Comparison of ENCODE assay signal across 22 mouse cellular contexts in genomic region chr7:83433959-83434715, GRCm38 (mm10).
DNase-seq lines count a peak whose midpoint lies in the region; ATAC-seq lines count a peak whose summit lies in the region.
"Had no signal": no experiment of that assay in that cellular context is flagged by ENCODE, and none has a peak within 500 bp of the region (broad histone marks: within the 10 kb centered on the region; RNA-seq: fewer than 3 reads in every experiment).

No protein-coding gene starts in this region.

- peak; percentile 49; the same call in 1 of the 2 replicates for ATAC-seq in neural tube, embryonic 14.5 days (ENCODE audit: low read depth)
- no peak for ATAC-seq in neural tube, embryonic 15.5 days (ENCODE audit: low FRiP score)
- ATAC-seq in midbrain, embryonic 14.5 days (ENCODE audit: low FRiP score, low TSS enrichment), result no peak

- H3K27me3 ChIP-seq in neural tube, embryonic 14.5 days (ENCODE audit: control insufficient read depth, insufficient read depth, low read length), result no peaks in the 10 kb centered on the region
- H3K27me3 ChIP-seq in neural tube, embryonic 15.5 days (replicated peaks), result no peaks in the 10 kb centered on the region
- no peaks in the 10 kb centered on the region for H3K27me3 ChIP-seq in midbrain, embryonic 14.5 days (ENCODE audit: control insufficient read depth, insufficient read depth, low read length)
- H3K27me3 ChIP-seq: liver, embryonic 13.5 days; neural tube, embryonic 13.5 days had no signal

- no peaks in the 10 kb centered on the region for H3K4me1 ChIP-seq in neural tube, embryonic 14.5 days (ENCODE audit: control insufficient read depth, insufficient read depth, low read length)
- peaks cover 3% of the 10 kb centered on the region; the same call in 1 of the 2 replicates for H3K4me1 ChIP-seq in neural tube, embryonic 15.5 days
- H3K4me1 ChIP-seq in midbrain, embryonic 14.5 days (ENCODE audit: control insufficient read depth, insufficient read depth, low read length), result no peaks in the 10 kb centered on the region; the same call in 1 of the 2 replicates
- H3K4me1 ChIP-seq: liver, embryonic 13.5 days had no signal

- DNase-seq in embryo, embryonic 10 days (ENCODE audit: low spot score), result peak; percentile 15
- no peak for DNase-seq in embryo, embryonic 9.5 days (ENCODE audit: extremely low spot score)
- DNase-seq in kidney, adult 9 months, result peak; percentile 8
- DNase-seq in kidney, postnatal 25 days, result no peak
- DNase-seq in midbrain, embryonic 14.5 days, result peak; percentile 48
- DNase-seq in lung, postnatal 25 days (ENCODE audit: low spot score), result no peak
- DNase-seq: adrenal gland, postnatal 36 days; cerebellum, adult 11 months; cerebellum, postnatal 14 days; gastrocnemius, postnatal 14 days; heart, adult 11 months; kidney, adult 11 months; liver, embryonic 13.5 days; lung, adult 2 months; lung, postnatal 14 days; thymus, adult 18-20 months; thymus, postnatal 36 days had no signal

- no peak overlapping the region for H3K4me2 ChIP-seq in neural tube, embryonic 14.5 days (ENCODE audit: low read depth, low read length)
- H3K4me2 ChIP-seq in neural tube, embryonic 15.5 days, result no peak overlapping the region
- H3K4me2 ChIP-seq in midbrain, embryonic 14.5 days (ENCODE audit: low read length), result no peak overlapping the region
- H3K4me2 ChIP-seq: heart, embryonic 11.5 days; liver, embryonic 13.5 days; neural tube, embryonic 13.5 days had no signal

- 10% methylated on average over 5 of the region's 5 CpGs for WGBS in neural tube, embryonic 14.5 days
- 21% methylated on average over 5 of the region's 5 CpGs for WGBS in neural tube, embryonic 15.5 days
- WGBS in midbrain, embryonic 14.5 days, result 5% methylated on average over 5 of the region's 5 CpGs

- no peak overlapping the region for H3K9ac ChIP-seq in neural tube, embryonic 14.5 days (replicated peaks; ENCODE audit: low read depth, low read length)
- no peak overlapping the region for H3K9ac ChIP-seq in neural tube, embryonic 15.5 days (replicated peaks)
- H3K9ac ChIP-seq in midbrain, embryonic 14.5 days (replicated peaks; ENCODE audit: low read length), result no peak overlapping the region
- H3K9ac ChIP-seq: liver, embryonic 13.5 days; neural tube, embryonic 13.5 days had no signal

- H3K27ac ChIP-seq in neural tube, embryonic 14.5 days (ENCODE audit: low read depth, low read length), result no peak overlapping the region
- H3K27ac ChIP-seq in neural tube, embryonic 15.5 days (replicated peaks), result no peak overlapping the region
- no peak overlapping the region for H3K27ac ChIP-seq in midbrain, embryonic 14.5 days (replicated peaks; ENCODE audit: low read depth, low read length)
- H3K27ac ChIP-seq: kidney, postnatal 0 days; liver, embryonic 13.5 days; neural tube, embryonic 13.5 days had no signal

- H3K4me3 ChIP-seq in neural tube, embryonic 14.5 days (ENCODE audit: low read depth, low read length), result no peak overlapping the region
- no peak overlapping the region for H3K4me3 ChIP-seq in neural tube, embryonic 15.5 days (replicated peaks)
- no peak overlapping the region for H3K4me3 ChIP-seq in midbrain, embryonic 14.5 days (replicated peaks; ENCODE audit: low read depth, low read length)
- H3K4me3 ChIP-seq: liver, embryonic 13.5 days; neural tube, embryonic 13.5 days had no signal

- no peaks in the 10 kb centered on the region for H3K36me3 ChIP-seq in neural tube, embryonic 14.5 days (ENCODE audit: control insufficient read depth, insufficient read depth, low read length)
- H3K36me3 ChIP-seq in neural tube, embryonic 15.5 days, result no peaks in the 10 kb centered on the region
- no peaks in the 10 kb centered on the region for H3K36me3 ChIP-seq in midbrain, embryonic 14.5 days (ENCODE audit: control insufficient read depth, insufficient read depth, low read length)
- H3K36me3 ChIP-seq: liver, embryonic 13.5 days; neural tube, embryonic 13.5 days had no signal

- no peaks in the 10 kb centered on the region for H3K9me3 ChIP-seq in neural tube, embryonic 14.5 days (ENCODE audit: control insufficient read depth, low read length)
- H3K9me3 ChIP-seq in neural tube, embryonic 15.5 days (replicated peaks), result no peaks in the 10 kb centered on the region
- no peaks in the 10 kb centered on the region for H3K9me3 ChIP-seq in midbrain, embryonic 14.5 days (ENCODE audit: control insufficient read depth, low read length)
- H3K9me3 ChIP-seq: liver, embryonic 13.5 days; neural tube, embryonic 13.5 days had no signal

Comparison
In these comparisons a context has a peak if more than half of its experiments do, and no peak if none do; other contexts are left out.
1. DNase-seq: peak in embryo, embryonic 10 days (single experiment), kidney, adult 9 months (single experiment) and midbrain, embryonic 14.5 days (single experiment); none in embryo, embryonic 9.5 days (single experiment), kidney, postnatal 25 days (0 of 2) and lung, postnatal 25 days (single experiment).